Mouse (Mus musculus): Measurements from ENCODE around the gene Fras1. TPM values are rescaled to one million over a fixed set of nuclear protein-coding genes. Genes with fewer than 3 reads are reported as not detected.

Gene Fras1
- polyA plus RNA-seq, 1 experiment from 2014 or later, result 3.2 TPM

- no peak overlapping the region for H3K27ac ChIP-seq (ENCODE audit: low read depth, low read length)
- H3K4me1 ChIP-seq (replicated peaks; ENCODE audit: control insufficient read depth, insufficient read depth, low read length), result no peaks in the 10 kb centered on the region
- ATAC-seq, result no peak
- no peaks in the 10 kb centered on the region for H3K27me3 ChIP-seq (replicated peaks; ENCODE audit: control insufficient read depth, insufficient read depth, low read length)
- no peaks in the 10 kb centered on the region for H3K9me3 ChIP-seq (ENCODE audit: control insufficient read depth)
- H3K4me3 ChIP-seq (ENCODE audit: low read depth, low read length), result no peak overlapping the region
- WGBS, result 64% methylated on average over 8 of the region's 8 CpGs
- no peak overlapping the region for H3K9ac ChIP-seq (ENCODE audit: low read depth, low read length)
- no peak overlapping the region for H3K4me2 ChIP-seq (replicated peaks; ENCODE audit: low read depth)
- H3K36me3 ChIP-seq (ENCODE audit: control insufficient read depth, insufficient read depth), result no peaks in the 10 kb centered on the region
- TF ChIP-seq CTCF (IDR thresholded peaks at IDR 0.05; ENCODE audit: low read depth), result no peak
These were observed 184.5 kb downstream of the Fras1 start for GRCm38 (mm10) chr5:96558049-96558804.

- no peak overlapping the region for H3K9ac ChIP-seq (ENCODE audit: low read depth, low read length)
- no peak overlapping the region for H3K27ac ChIP-seq (ENCODE audit: low read depth, low read length)
- no peaks in the 10 kb centered on the region for H3K27me3 ChIP-seq (replicated peaks; ENCODE audit: control insufficient read depth, insufficient read depth, low read length)
- H3K9me3 ChIP-seq (ENCODE audit: control insufficient read depth), result no peaks in the 10 kb centered on the region
- no peak for ATAC-seq
- no peaks in the 10 kb centered on the region for H3K4me1 ChIP-seq (replicated peaks; ENCODE audit: control insufficient read depth, insufficient read depth, low read length)
- H3K36me3 ChIP-seq (ENCODE audit: control insufficient read depth, insufficient read depth), result peaks cover 9% of the 10 kb centered on the region; the same call in 1 of the 2 replicates
- H3K4me2 ChIP-seq (replicated peaks; ENCODE audit: low read depth), result no peak overlapping the region
- no peak for TF ChIP-seq CTCF (IDR thresholded peaks at IDR 0.05; ENCODE audit: low read depth)
- WGBS, result 60% methylated on average over 4 of the region's 4 CpGs
- H3K4me3 ChIP-seq (ENCODE audit: low read depth, low read length), result no peak overlapping the region
These were observed 200.8 kb downstream of the Fras1 start for GRCm38 (mm10) chr5:96574586-96574985.

- H3K4me3 ChIP-seq (ENCODE audit: low read depth, low read length), result no peak overlapping the region
- no peaks in the 10 kb centered on the region for H3K4me1 ChIP-seq (replicated peaks; ENCODE audit: control insufficient read depth, insufficient read depth, low read length)
- ATAC-seq, result no peak
- 62% methylated on average over 3 of the region's 3 CpGs for WGBS
- TF ChIP-seq CTCF (IDR thresholded peaks at IDR 0.05; ENCODE audit: low read depth), result no peak
- no peaks in the 10 kb centered on the region for H3K27me3 ChIP-seq (replicated peaks; ENCODE audit: control insufficient read depth, insufficient read depth, low read length)
- H3K4me2 ChIP-seq (replicated peaks; ENCODE audit: low read depth), result no peak overlapping the region
- no peaks in the 10 kb centered on the region for H3K9me3 ChIP-seq (ENCODE audit: control insufficient read depth)
- H3K36me3 ChIP-seq (ENCODE audit: control insufficient read depth, insufficient read depth), result no peaks in the 10 kb centered on the region
- no peak overlapping the region for H3K27ac ChIP-seq (ENCODE audit: low read depth, low read length)
- H3K9ac ChIP-seq (ENCODE audit: low read depth, low read length), result no peak overlapping the region
These were observed 204.9 kb downstream of the Fras1 start for GRCm38 (mm10) chr5:96578705-96579104.

- no peak overlapping the region for H3K27ac ChIP-seq (ENCODE audit: low read depth, low read length)
- no peaks in the 10 kb centered on the region for H3K36me3 ChIP-seq (ENCODE audit: control insufficient read depth, insufficient read depth)
- H3K4me3 ChIP-seq (ENCODE audit: low read depth, low read length), result no peak overlapping the region
- no peaks in the 10 kb centered on the region for H3K27me3 ChIP-seq (replicated peaks; ENCODE audit: control insufficient read depth, insufficient read depth, low read length)
- H3K9ac ChIP-seq (ENCODE audit: low read depth, low read length), result no peak overlapping the region
- no peaks in the 10 kb centered on the region for H3K4me1 ChIP-seq (replicated peaks; ENCODE audit: control insufficient read depth, insufficient read depth, low read length)
- 84% methylated on average over 5 of the region's 5 CpGs for WGBS
- no peak for TF ChIP-seq CTCF (IDR thresholded peaks at IDR 0.05; ENCODE audit: low read depth)
- no peaks in the 10 kb centered on the region for H3K9me3 ChIP-seq (ENCODE audit: control insufficient read depth)
- H3K4me2 ChIP-seq (replicated peaks; ENCODE audit: low read depth), result no peak overlapping the region
- ATAC-seq, result no peak
These were observed 206.2 kb downstream of the Fras1 start for GRCm38 (mm10) chr5:96579938-96580337.

- no peak for ATAC-seq
- Histone ChIP-seq H3K4me1 (replicated peaks; ENCODE audit: control insufficient read depth, insufficient read depth, low read length) (no peaks in the 10 kb centered on the region), H3K9ac (ENCODE audit: low read depth, low read length) (no peak overlapping the region), H3K27me3 (replicated peaks; ENCODE audit: control insufficient read depth, insufficient read depth, low read length) (no peaks in the 10 kb centered on the region), H3K4me3 (ENCODE audit: low read depth, low read length) (no peak overlapping the region), H3K27ac (ENCODE audit: low read depth, low read length) (no peak overlapping the region), H3K9me3 (ENCODE audit: control insufficient read depth) (no peaks in the 10 kb centered on the region), H3K36me3 (ENCODE audit: control insufficient read depth, insufficient read depth) (no peaks in the 10 kb centered on the region), H3K4me2 (replicated peaks; ENCODE audit: low read depth) (no peak overlapping the region)
- TF ChIP-seq CTCF (IDR thresholded peaks at IDR 0.05; ENCODE audit: low read depth), result no peak
- WGBS, result 87% methylated on average over 5 of the region's 5 CpGs
These were observed 211.0 kb downstream of the Fras1 start for GRCm38 (mm10) chr5:96584730-96585129.

- 91% methylated on average over 6 of the region's 6 CpGs for WGBS
These were observed 216.9 kb downstream of the Fras1 start for GRCm38 (mm10) chr5:96590621-96591020.

More at GRCm38 (mm10) chr5:96590621-96591020, 216.9 kb downstream of the Fras1 start:
- Histone ChIP-seq H3K27me3 (replicated peaks; ENCODE audit: control insufficient read depth, insufficient read depth, low read length) (no peaks in the 10 kb centered on the region), H3K9me3 (ENCODE audit: control insufficient read depth) (no peaks in the 10 kb centered on the region), H3K27ac (ENCODE audit: low read depth, low read length) (no peak overlapping the region), H3K36me3 (ENCODE audit: control insufficient read depth, insufficient read depth) (no peaks in the 10 kb centered on the region), H3K9ac (ENCODE audit: low read depth, low read length) (no peak overlapping the region), H3K4me1 (replicated peaks; ENCODE audit: control insufficient read depth, insufficient read depth, low read length) (no peaks in the 10 kb centered on the region), H3K4me2 (replicated peaks; ENCODE audit: low read depth) (no peak overlapping the region), H3K4me3 (ENCODE audit: low read depth, low read length) (no peak overlapping the region)
- TF ChIP-seq CTCF (IDR thresholded peaks at IDR 0.05; ENCODE audit: low read depth), result no peak
- ATAC-seq, result peak; percentile 71

Measured in intestine, postnatal 0 days (tissue).